Mouse (Mus musculus): ENCODE data around the gene Sigmar1.
"Not testable (repeated sequence)": the region's sequence is repeated elsewhere in the genome, so short reads cannot be mapped to it uniquely, and the experiment has no call there.

Sigmar1 gene

DNA sequence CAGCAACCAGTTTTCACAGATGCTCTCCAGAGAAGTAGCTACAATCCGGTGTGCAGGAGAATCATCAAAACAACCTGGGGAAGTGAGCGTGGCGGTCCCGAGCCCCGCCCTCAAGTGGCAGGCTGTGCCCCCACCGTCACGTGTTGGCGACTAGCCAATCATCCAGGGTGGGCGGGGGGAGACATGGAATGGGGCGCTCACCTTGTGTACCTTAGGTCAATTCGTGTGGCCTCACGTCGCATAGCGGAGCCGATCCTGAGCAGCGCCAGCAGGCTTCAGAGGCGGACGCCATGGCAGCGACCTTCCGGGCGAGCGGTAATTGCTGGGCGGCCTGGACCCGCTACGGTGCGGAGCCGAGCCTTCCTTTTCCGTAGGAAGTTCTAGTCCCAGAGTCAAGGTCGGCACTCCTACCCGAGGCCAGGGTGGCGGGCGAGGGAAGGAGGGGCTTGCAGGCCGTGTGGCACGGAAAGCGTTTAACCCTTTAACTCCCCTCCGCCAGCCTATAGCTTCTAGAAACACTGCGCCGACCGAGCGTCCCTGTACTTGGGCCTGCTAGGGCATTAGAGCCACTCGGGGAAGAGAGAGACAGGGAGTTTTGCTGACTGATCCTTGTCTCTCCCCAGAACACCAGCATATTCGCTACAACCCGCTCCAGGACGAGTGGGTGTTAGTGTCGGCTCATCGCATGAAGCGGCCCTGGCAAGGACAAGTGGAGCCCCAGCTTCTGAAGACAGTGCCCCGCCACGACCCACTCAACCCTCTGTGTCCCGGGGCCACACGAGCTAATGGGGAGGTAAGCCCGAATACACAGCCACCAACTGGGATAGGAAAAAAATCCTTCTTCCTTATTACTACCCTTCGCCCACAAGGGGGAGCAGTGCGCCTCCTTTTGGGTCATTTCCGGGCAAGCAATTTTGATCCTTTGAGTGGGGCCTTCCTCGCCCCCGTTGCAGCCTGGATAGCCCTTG, at the start of gene Sigmar1:
Gene Sigmar1, minus strand, starts transcription at position 820 of the 968 bp plus-strand sequence.
- peak; percentile 48 to 78 for DNase-seq (ENCODE audit: low read depth in 1 of 2, low spot score in 2 of 2)

DNA sequence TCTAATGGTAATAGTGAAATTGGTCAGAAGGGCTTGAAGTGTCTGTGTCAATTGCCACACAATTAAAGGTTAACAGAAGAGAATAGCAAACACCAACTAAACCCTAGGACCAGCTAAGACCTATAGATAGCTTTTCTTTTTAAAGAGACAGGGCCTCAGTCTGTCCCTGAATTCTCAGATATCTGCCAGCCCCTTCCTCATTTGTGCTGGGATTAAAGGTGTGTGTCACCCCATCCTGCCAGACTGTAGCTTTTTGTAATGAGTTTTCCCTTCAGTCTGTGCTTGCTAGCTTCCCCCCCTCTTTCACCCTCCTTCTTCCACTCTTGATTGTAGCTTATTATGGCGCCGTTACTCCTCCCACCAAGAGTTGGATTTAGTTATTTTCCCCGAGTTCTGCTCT, 27.2 kb upstream of the Sigmar1 start:
- DNase-seq (ENCODE audit: low read depth in 1 of 2, low spot score in 2 of 2) = not testable (repeated sequence)

DNA sequence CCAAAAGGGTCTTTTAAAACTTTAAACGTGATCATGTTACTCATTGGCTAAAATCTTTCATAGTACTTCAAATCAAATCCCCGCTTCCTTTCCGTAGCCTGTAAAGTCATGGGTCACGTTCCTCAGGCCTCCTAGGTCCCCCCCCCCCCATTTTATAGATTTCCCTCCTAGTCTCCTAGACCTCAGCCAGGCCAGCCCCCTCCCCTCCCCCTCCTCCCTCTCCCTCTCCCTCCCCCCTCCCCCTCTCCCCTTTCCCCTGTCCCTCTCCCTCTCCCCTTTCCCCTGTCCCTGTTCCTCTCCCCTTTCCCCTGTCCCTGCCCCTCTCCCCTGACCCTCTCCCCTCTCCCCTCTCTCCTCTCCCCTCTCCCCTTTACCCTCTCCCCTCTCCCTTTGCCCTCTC, 26.8 kb upstream of the Sigmar1 start:
- not testable (repeated sequence) for DNase-seq (ENCODE audit: low read depth in 1 of 2, low spot score in 2 of 2)

DNA sequence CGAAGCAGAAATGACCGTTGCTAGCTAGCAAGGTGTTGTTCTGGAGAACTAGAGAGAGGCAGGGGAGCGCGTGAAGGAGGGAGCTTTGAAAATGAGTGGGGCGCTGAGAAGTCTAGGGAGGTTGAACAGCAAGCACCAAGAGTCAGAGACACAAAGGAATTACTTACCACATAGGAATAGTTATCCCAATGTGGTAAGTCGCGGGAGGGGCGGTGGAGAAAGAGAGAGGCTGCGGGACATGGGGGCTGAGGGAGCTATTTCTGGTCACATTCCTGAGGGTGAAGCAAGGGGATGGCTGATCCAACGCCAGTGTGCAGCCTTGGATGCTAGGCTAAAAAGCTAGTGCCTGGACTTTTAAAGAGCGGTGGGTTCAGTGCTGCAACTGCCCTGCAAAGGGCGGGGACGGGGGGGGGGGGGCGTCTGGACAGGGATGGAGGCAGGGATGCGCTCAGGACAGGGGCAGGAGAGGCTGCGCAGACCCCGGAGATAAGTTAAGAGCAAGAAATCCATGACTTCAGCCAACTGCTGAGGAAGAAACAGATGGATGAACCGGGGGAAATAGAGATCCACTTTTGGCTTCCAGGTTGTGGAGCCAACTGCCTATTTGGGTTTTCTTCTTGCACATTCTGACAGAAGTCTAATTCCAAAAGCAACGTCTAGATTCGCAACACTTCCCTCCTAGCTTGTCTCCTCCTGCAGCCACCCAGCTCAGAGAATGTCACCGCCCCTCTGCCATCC, 26.0 kb upstream of the Sigmar1 start:
- not testable (repeated sequence) for DNase-seq (ENCODE audit: low read depth in 1 of 2, low spot score in 2 of 2)

DNA sequence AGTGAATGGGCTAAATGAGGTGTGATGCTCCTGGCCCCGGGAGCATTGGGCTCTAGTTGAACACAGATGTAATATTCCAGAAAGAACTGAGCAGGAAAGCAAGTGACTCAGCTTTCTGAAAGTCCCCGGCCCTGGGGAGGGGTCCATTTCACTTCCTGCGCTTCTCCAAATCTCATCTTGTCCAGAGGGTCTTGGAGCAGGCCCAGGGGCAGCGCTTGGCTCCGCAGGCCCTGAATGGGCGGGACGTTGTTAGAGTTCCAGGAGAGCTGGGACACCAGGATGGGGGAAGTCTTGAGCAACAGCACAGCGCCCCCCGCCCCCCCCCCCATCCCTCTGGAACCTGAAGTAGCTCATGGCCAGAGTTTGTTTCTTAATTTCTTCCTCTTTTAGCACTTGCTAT, 25.3 kb upstream of the Sigmar1 start:
- not testable (repeated sequence) for DNase-seq (ENCODE audit: low read depth in 1 of 2, low spot score in 2 of 2)

GRCm38 (mm10) chr4:41775840-41776239, 19.9 kb upstream of the Sigmar1 start:
- not testable (repeated sequence) for DNase-seq (ENCODE audit: low read depth in 1 of 2, low spot score in 2 of 2)

- DNase-seq (ENCODE audit: low read depth in 1 of 2, low spot score in 2 of 2) = not testable (repeated sequence)
These were observed 18.5 kb upstream of the Sigmar1 start for GRCm38 (mm10) chr4:41774506-41774905.

GRCm38 (mm10) chr4:41774002-41774401, 18.0 kb upstream of the Sigmar1 start, which contains the start of gene Ccl27a:
TSS of gene Ccl27a (minus strand) at chr4:41774247.
- peak; percentile 45 to 69 for DNase-seq (ENCODE audit: low read depth in 1 of 2, low spot score in 2 of 2)

- peak; percentile 30 to 52 for DNase-seq (ENCODE audit: low read depth in 1 of 2, low spot score in 2 of 2)
These were observed 17.5 kb upstream of the Sigmar1 start for GRCm38 (mm10) chr4:41773502-41773901.

DNA sequence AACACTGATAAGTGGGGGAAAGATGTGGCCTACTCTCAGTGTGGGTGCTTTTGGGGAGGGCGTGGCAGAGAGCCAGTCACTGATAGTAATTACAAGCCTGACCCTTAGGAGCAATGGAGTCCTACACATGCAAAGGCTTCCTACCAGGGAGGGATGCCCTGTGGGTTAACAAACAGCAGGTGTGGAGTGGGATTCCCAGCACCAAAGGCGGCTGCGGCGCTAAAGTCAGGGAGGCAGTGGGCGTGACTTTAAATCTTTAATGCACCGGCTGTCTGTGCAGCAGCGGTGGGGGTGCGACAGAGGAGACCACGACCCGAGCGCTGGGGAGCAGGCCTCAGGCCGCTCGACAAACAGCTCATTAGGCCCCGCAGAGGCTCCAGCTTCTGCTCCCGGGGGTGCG, 17.0 kb upstream of the Sigmar1 start:
- DNase-seq (ENCODE audit: low read depth in 1 of 2, low spot score in 2 of 2) = not testable (repeated sequence)

DNA sequence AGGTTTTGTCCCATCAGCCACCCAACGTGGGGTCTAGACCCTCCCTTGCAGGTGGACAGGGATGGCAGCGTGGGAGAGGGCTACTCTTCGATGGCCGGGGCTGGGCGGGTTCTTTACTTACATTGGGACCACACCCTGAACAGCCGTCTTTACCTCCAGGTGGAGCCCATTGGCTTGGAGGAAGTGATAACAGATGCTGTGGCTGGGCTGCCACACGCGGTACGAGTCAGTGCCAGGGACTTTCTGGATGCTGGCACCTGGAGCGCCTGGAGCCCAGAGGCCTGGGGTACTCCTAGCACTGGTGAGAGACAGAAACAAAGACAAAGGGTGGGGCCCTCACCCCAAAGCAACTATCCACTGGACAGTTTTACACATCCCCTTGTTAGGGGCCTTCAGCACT, 11.3 kb upstream of the Sigmar1 start:
- not testable (repeated sequence) for DNase-seq (ENCODE audit: low read depth in 1 of 2, low spot score in 2 of 2)

DNA sequence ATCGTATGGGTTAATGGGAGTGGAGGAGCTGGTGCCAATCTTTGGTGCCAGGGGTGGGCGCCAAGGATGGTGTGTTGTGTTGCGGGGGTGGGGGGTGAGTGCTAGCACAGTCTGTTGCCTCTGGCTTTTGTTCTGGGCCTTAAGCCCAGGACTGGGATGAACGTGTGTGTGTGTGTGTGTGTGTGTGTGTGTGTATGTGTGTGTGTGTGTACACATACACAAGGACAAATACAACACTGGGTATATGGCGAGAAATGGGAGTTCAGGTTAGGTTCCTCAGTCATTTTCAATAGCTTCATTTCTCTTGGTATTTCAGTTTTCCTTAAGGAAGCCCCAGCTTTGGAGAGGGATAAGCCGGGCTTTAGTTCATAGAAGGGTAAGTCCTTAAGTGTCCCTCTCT, 7.2 kb upstream of the Sigmar1 start:
- not testable (repeated sequence) for DNase-seq (ENCODE audit: low read depth in 1 of 2, low spot score in 2 of 2)

DNA sequence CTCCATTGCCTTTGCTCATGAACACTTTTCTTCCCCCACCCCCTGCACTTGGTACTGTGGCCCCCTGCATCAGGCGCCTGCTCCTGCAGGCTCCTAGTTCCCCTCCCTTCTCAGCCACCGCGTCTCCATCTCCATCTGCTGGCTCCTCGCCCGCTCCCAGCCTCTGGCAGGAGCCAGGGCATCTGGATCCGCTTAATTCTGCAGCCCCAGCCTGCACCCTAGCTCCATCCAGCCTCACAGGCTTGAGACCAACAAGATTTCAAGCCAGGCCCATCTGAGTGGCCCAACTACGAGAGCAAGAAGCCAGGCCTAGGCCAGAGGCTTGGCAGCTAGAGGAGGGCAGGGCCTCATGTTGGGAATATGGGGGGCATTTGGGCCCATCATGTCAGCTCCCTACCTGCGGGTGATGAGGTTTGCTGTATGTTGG, 6.7 kb upstream of the Sigmar1 start:
- not testable (repeated sequence) for DNase-seq (ENCODE audit: low read depth in 1 of 2, low spot score in 2 of 2)

- no peak for DNase-seq (ENCODE audit: low read depth in 1 of 2, low spot score in 2 of 2)
These were observed 6.2 kb upstream of the Sigmar1 start for GRCm38 (mm10) chr4:41762099-41762687.

- DNase-seq (ENCODE audit: low read depth in 1 of 2, low spot score in 2 of 2) = no peak
These were observed 5.7 kb upstream of the Sigmar1 start for GRCm38 (mm10) chr4:41761680-41762079.

DNA sequence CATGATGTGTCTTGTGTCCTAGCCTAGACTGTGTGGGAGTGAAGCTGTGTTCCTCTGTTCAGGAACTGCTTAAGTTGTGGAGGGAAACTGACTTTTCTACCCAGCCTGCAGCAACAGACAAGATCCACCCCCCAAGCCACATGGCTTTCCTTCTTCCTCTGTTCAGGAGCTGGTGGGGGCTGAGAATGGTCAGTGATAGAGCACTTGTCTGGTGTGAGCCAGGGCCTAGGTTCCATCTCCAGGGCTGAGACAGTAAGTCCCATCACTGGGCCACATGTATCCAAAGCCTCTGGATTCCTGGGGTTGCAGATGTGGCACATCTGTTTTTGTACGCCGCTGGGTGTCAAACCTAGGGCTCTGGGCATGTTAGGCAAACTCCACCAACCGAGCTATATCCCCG, 5.0 kb upstream of the Sigmar1 start:
- no peak for DNase-seq (ENCODE audit: low read depth in 1 of 2, low spot score in 2 of 2)

DNA sequence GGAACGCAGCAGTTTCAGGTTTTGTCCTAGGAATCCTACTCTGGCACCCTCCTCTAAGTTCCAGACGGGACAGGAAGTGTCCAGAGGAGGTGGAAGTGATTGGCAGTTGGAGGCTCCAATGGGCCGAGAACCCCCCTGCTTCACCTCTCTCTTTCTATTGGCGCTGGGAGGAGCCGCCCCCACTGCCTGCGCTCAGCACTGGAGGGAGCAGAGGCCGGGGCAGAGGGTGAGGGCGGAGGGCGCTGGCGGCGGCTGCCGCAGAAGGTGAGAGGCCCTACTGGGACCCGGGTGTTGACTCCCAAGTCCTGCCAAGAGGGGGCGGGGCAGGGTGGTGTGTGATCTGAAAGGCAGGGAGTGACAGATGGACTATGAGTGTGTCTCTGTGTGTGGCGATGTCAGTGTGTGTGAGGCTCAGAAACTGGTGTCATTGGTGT, 4.3 kb upstream of the Sigmar1 start:
- peak; percentile 27 to 38 for DNase-seq (ENCODE audit: low read depth in 1 of 2, low spot score in 2 of 2)

GRCm38 (mm10) chr4:41759656-41760287, 3.8 kb upstream of the Sigmar1 start:
- no peak for DNase-seq (ENCODE audit: low read depth in 1 of 2, low spot score in 2 of 2)

DNA sequence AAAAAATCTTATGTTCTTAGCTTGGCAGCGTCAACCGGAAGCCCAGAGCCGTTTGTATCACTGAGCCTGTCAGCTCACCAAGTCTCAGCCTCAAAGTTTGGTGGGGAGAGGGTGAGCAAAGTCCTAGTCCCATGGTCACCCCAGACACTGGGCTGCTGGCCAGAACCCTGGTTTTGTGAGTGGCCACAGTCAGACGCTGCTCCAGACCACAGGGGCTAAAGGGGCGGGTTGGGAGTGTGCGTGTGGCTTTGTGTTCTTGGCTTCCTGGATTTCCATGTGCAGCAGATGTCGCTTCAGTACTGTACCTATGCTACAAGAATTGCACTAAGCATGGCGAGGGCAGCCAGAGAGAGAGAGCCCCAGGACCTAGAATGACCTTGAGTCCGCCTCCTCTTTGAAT, 3.2 kb upstream of the Sigmar1 start:
- DNase-seq (ENCODE audit: low read depth in 1 of 2, low spot score in 2 of 2) = no peak

DNA sequence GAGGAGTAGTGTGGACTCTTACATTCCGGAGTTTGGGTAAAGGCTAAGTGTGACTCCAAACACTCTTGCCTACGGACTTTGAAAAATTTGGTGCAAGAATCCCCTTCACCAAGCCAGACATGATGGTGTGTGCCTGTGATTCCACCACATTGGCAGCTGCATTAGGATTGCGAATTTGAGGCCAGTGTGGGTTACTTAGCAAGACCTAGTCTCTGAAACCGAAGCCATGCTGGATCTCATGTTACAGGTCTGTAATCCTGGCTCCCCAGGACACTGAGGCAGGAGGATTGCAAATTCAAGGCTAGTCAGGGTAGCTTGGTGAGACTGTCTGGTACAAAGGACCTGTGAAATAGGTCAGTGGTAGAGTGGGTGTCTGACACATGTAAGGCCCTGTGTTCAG, 2.7 kb upstream of the Sigmar1 start:
- DNase-seq (ENCODE audit: low read depth in 1 of 2, low spot score in 2 of 2) = no peak

DNA sequence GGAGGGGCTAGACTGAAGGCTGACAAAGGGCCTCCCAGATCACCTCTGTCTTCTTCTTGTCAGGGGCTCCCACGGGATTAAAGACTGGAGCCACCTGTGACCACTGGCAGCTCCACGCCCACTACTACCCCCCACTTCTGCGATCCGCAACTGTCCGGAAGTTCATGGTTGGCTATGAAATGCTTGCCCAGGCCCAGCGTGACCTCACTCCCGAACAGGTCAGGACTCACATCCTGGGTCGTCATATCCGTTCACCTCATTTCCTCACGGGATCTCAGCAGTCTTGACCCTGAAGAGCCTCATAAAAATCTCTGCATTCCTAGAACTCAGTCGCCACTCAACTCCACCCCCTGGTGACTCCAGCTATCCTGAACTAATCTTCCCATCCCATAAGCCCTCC, 2.1 kb upstream of the Sigmar1 start:
- DNase-seq (ENCODE audit: low read depth in 1 of 2, low spot score in 2 of 2) = no peak

All from monocyte, adult 2 months (primary cell).